In the genomic region with DNA sequence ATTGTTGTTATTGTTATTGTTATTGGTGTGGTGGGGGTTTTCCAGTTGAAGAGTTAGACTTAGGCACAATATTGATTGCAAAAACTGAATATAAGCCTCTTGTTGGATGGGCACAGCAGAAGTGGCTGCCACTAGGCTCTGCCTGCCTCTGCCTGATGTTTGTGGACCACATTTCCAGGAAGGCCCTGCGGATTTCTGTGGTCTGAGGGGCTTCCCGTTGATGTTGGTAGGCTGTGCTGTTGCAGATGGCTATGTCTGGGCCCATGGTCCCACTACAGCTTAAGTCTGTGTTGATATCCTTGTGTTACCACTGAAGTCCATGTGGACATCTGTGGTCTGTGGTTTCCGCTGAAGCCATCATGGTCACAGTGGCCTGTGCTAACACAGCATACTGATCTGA, we compare ENCODE assay signal across 22 mouse cellular contexts. TPM values are rescaled to one million over a fixed set of nuclear protein-coding genes. Genes with fewer than 3 reads are reported as not detected.
A peak's percentile ranks its signal among the peaks of the same experiment; 100 is the strongest.
DNase-seq lines count a peak whose midpoint lies in the region; ATAC-seq lines count a peak whose summit lies in the region.
"Had no signal": no experiment of that assay in that cellular context is flagged by ENCODE, and none has a peak within 500 bp of the region (broad histone marks: within the 10 kb centered on the region; RNA-seq: fewer than 3 reads in every experiment).

No protein-coding gene starts in this region.

- H3K27ac ChIP-seq in hindbrain, embryonic 11.5 days (ENCODE audit: low read depth, low read length), result no peak overlapping the region
- H3K27ac ChIP-seq in hindbrain, embryonic 12.5 days, result no peak overlapping the region
- no peak overlapping the region for H3K27ac ChIP-seq in forebrain, embryonic 15.5 days (replicated peaks)
- H3K27ac ChIP-seq: embryonic facial prominence, embryonic 12.5 days; heart, adult 2 months; heart, embryonic 15.5 days; hindbrain, embryonic 15.5 days had no signal

- 71% methylated on average over 3 of the region's 3 CpGs for WGBS in hindbrain, embryonic 11.5 days
- 66% methylated on average over 3 of the region's 3 CpGs for WGBS in hindbrain, embryonic 12.5 days
- 81% methylated on average over 3 of the region's 3 CpGs for WGBS in forebrain, embryonic 15.5 days

- no peak for DNase-seq in hindbrain, embryonic 11.5 days (ENCODE audit: low spot score)
- DNase-seq in gastrocnemius, postnatal 25 days, result no peak
- no peak for DNase-seq in cerebellum, postnatal 4 days (ENCODE audit: low spot score in 2 of 2)
- DNase-seq in B cell, adult 2 months, result no peak
- DNase-seq: adrenal gland, adult 8-10 months had no signal

- no peak overlapping the region for H3K4me2 ChIP-seq in hindbrain, embryonic 11.5 days (replicated peaks; ENCODE audit: low read depth, low read length)
- H3K4me2 ChIP-seq in hindbrain, embryonic 12.5 days (replicated peaks), result no peak overlapping the region
- H3K4me2 ChIP-seq in forebrain, embryonic 15.5 days (replicated peaks), result no peak overlapping the region
- H3K4me2 ChIP-seq: embryonic facial prominence, embryonic 12.5 days; heart, embryonic 11.5 days; heart, embryonic 15.5 days; hindbrain, embryonic 15.5 days had no signal

- no peaks in the 10 kb centered on the region for H3K27me3 ChIP-seq in hindbrain, embryonic 11.5 days (ENCODE audit: control insufficient read depth, insufficient read depth, low read length)
- H3K27me3 ChIP-seq in hindbrain, embryonic 12.5 days, result no peaks in the 10 kb centered on the region
- H3K27me3 ChIP-seq in forebrain, embryonic 15.5 days, result no peaks in the 10 kb centered on the region
- H3K27me3 ChIP-seq: embryonic facial prominence, embryonic 12.5 days; heart, embryonic 15.5 days; hindbrain, embryonic 15.5 days had no signal

- H3K9ac ChIP-seq in hindbrain, embryonic 11.5 days (ENCODE audit: low read depth, low read length), result no peak overlapping the region
- no peak overlapping the region for H3K9ac ChIP-seq in hindbrain, embryonic 12.5 days
- no peak overlapping the region for H3K9ac ChIP-seq in forebrain, embryonic 15.5 days (replicated peaks)
- H3K9ac ChIP-seq: embryonic facial prominence, embryonic 12.5 days; heart, embryonic 15.5 days; hindbrain, embryonic 15.5 days had no signal

- 0 out of 2 replicates have a peak, but pooled peaks have one; percentile 30 for ATAC-seq in hindbrain, embryonic 11.5 days (ENCODE audit: low FRiP score)
- no peak for ATAC-seq in hindbrain, embryonic 12.5 days (ENCODE audit: low FRiP score)
- ATAC-seq in common myeloid progenitor, adult 5-6 weeks (replicated peaks; ENCODE audit: low read depth, poor library complexity, severe bottlenecking), result peak; percentile 36; the same call in 1 of the 2 replicates
- ATAC-seq in forebrain, embryonic 15.5 days (replicated peaks), result peak; percentile 55
- ATAC-seq: intestine, embryonic 16.5 days had no signal

- no peaks in the 10 kb centered on the region for H3K36me3 ChIP-seq in hindbrain, embryonic 11.5 days (ENCODE audit: control insufficient read depth, insufficient read depth, low read length)
- no peaks in the 10 kb centered on the region for H3K36me3 ChIP-seq in hindbrain, embryonic 12.5 days
- no peaks in the 10 kb centered on the region for H3K36me3 ChIP-seq in forebrain, embryonic 15.5 days
- H3K36me3 ChIP-seq: embryonic facial prominence, embryonic 12.5 days; heart, embryonic 15.5 days; hindbrain, embryonic 15.5 days had no signal

- no peaks in the 10 kb centered on the region for H3K4me1 ChIP-seq in hindbrain, embryonic 11.5 days (replicated peaks; ENCODE audit: control insufficient read depth, insufficient read depth, low read length)
- no peaks in the 10 kb centered on the region for H3K4me1 ChIP-seq in hindbrain, embryonic 12.5 days
- no peaks in the 10 kb centered on the region for H3K4me1 ChIP-seq in forebrain, embryonic 15.5 days
- H3K4me1 ChIP-seq: embryonic facial prominence, embryonic 12.5 days; heart, embryonic 15.5 days; hindbrain, embryonic 15.5 days had no signal

- no peak overlapping the region for H3K4me3 ChIP-seq in hindbrain, embryonic 11.5 days (ENCODE audit: low read depth, low read length)
- no peak overlapping the region for H3K4me3 ChIP-seq in hindbrain, embryonic 12.5 days
- no peak overlapping the region for H3K4me3 ChIP-seq in forebrain, embryonic 15.5 days
- H3K4me3 ChIP-seq: embryonic facial prominence, embryonic 12.5 days; heart, adult 2 months; heart, embryonic 15.5 days; hindbrain, embryonic 15.5 days had no signal

- no peaks in the 10 kb centered on the region for H3K9me3 ChIP-seq in hindbrain, embryonic 11.5 days (ENCODE audit: control insufficient read depth, low read length)
- H3K9me3 ChIP-seq in hindbrain, embryonic 12.5 days (replicated peaks), result no peaks in the 10 kb centered on the region
- H3K9me3 ChIP-seq in forebrain, embryonic 15.5 days, result no peaks in the 10 kb centered on the region
- H3K9me3 ChIP-seq: embryonic facial prominence, embryonic 12.5 days; heart, embryonic 15.5 days; hindbrain, embryonic 15.5 days had no signal

RNA-seq across cellular contexts. Expression of gene Serpini2, which starts 50.2 kb away (rescaled TPM):
- not detected in 2 replicates for polyA plus RNA-seq in hindbrain, embryonic 11.5 days (2014; fragmentation: Nextera tagmentation; extraction: Ambion mirVana)
- polyA plus RNA-seq in hindbrain, embryonic 12.5 days (2016; fragmentation: Nextera tagmentation; extraction: Ambion mirVana), result not detected in 2 replicates
- total RNA-seq in common myeloid progenitor, adult 5-6 weeks (2017), result not detected in 2 replicates
- polyA plus RNA-seq in forebrain, embryonic 15.5 days (2015; fragmentation: Nextera tagmentation; extraction: Ambion mirVana), result not detected in 2 replicates
- not detected for total RNA-seq in gastrocnemius, postnatal 25 days (2021)
- total RNA-seq: adrenal gland, adult 8-10 months; adrenal gland, postnatal 36 days; ES-E14; gastrocnemius, adult 8-10 months; gastrocnemius, postnatal 4 days; heart, adult 2 months; heart, postnatal 14 days; hematopoietic stem cell, adult 5-6 weeks had no signal
- polyA plus RNA-seq: cerebellum, adult 2 months; cortical plate, adult 2 months; embryonic facial prominence, embryonic 12.5 days; heart, adult 2 months; heart, embryonic 11.5 days; heart, embryonic 15.5 days; hindbrain, embryonic 15.5 days had no signal

RNA-seq across cellular contexts. Expression of gene Zbbx, which starts 54.9 kb away (rescaled TPM):
- 0.77 and 0.96 TPM in 2 replicates for polyA plus RNA-seq in hindbrain, embryonic 11.5 days (2014; fragmentation: Nextera tagmentation; extraction: Ambion mirVana)
- polyA plus RNA-seq in hindbrain, embryonic 12.5 days (2016; fragmentation: Nextera tagmentation; extraction: Ambion mirVana), result 1.4 and 1.5 TPM in 2 replicates
- total RNA-seq in common myeloid progenitor, adult 5-6 weeks (2017), result not detected in 2 replicates
- polyA plus RNA-seq in forebrain, embryonic 15.5 days (2015; fragmentation: Nextera tagmentation; extraction: Ambion mirVana), result 0.80 and 0.85 TPM in 2 replicates
- total RNA-seq in gastrocnemius, postnatal 25 days (2021), result not detected
- total RNA-seq: adrenal gland, adult 8-10 months; adrenal gland, postnatal 36 days; gastrocnemius, adult 8-10 months; gastrocnemius, postnatal 4 days; heart, adult 2 months; hematopoietic stem cell, adult 5-6 weeks had no signal
- polyA plus RNA-seq: embryonic facial prominence, embryonic 12.5 days; heart, embryonic 11.5 days; heart, embryonic 15.5 days; intestine, embryonic 16.5 days had no signal
